Mouse (Mus musculus): Measurements from ENCODE around the gene Lrig3.

GRCm38 (mm10) chr10:125944762-125945504 is 21.0 kb upstream of the Lrig3 start:
- no peak for TF ChIP-seq CTCF (IDR thresholded peaks at IDR 0.05; ENCODE audit: extremely low read depth, insufficient read length, insufficient replicate concordance, low read depth, low read length)
- TF ChIP-seq POLR2A (IDR thresholded peaks at IDR 0.05; ENCODE audit: low read depth, low read length) = no peak
